Mouse (Mus musculus) MEL (cell line): ENCODE data around the gene Magel2. TPM values are rescaled to one million over a fixed set of nuclear protein-coding genes. Genes with fewer than 3 reads are reported as not detected.

Source experiments
- DNase-seq: peaks from one replicate; pipeline ENCODE4 v3.0.0; 2011; ENCODE audit warnings: low read depth, low spot score
- H3K27ac ChIP-seq: 2 replicates; pipeline ENCODE4 v1.5.1; 2012; ENCODE audit warnings: low read depth, mild to moderate bottlenecking, control low read depth, low read length, moderate library complexity; ENCODE audit not compliant: control insufficient read depth
- H3K27me3 ChIP-seq, 2 experiments: fragments of 150-350 bp in 1 of 2; sonication (generic) in 1 of 2; 2 replicates each; pipeline ENCODE4 v1.6.1; 2012; ENCODE audit warnings: low read length in 2 of 2, mild to moderate bottlenecking in 2 of 2, improper control_type of control experiment in 1 of 2, moderate library complexity in 1 of 2; ENCODE audit not compliant: insufficient read depth in 2 of 2, control insufficient read depth in 1 of 2
- H3K36me3 ChIP-seq, 2 experiments: 2 replicates each; pipeline ENCODE4 v1.6.1; 2012 to 2014; ENCODE audit warnings: low read length in 2 of 2, improper control_type of control experiment in 1 of 2, inconsistent platforms in 1 of 2, mild to moderate bottlenecking in 1 of 2; ENCODE audit not compliant: insufficient read depth in 2 of 2, control insufficient read depth in 1 of 2
- H3K4me1 ChIP-seq, 2 experiments: fragments of 150-350 bp in 1 of 2; sonication (generic) in 1 of 2; 2 replicates each; pipeline ENCODE4 v1.6.1; 2012; ENCODE audit warnings: low read length in 2 of 2, improper control_type of control experiment in 1 of 2, mild to moderate bottlenecking in 1 of 2; ENCODE audit not compliant: insufficient read depth in 2 of 2, control insufficient read depth in 1 of 2
- H3K4me3 ChIP-seq, 2 experiments: fragments of 150-350 bp in 1 of 2; sonication (generic) in 1 of 2; 2 replicates each; pipeline ENCODE4 v1.5.1; 2012; ENCODE audit warnings: low read depth in 2 of 2, low read length in 2 of 2, mild to moderate bottlenecking in 2 of 2, moderate library complexity in 2 of 2, control low read depth in 1 of 2, improper control_type of control experiment in 1 of 2; ENCODE audit not compliant: control insufficient read depth in 1 of 2, insufficient read depth in 1 of 2
- H3K79me2 ChIP-seq: 2 replicates; pipeline ENCODE4 v1.6.1; 2012; ENCODE audit warnings: mild to moderate bottlenecking, low read length, moderate library complexity; ENCODE audit not compliant: control insufficient read depth, poor library complexity, insufficient read depth
- H3K9ac ChIP-seq: 2 replicates; pipeline ENCODE4 v1.6.1; 2012; ENCODE audit warnings: low read depth, mild to moderate bottlenecking, control low read depth, low read length, moderate library complexity; ENCODE audit not compliant: control insufficient read depth, poor library complexity, severe bottlenecking
- H3K9me3 ChIP-seq: fragments of 150-350 bp; sonication (generic); replicated peaks from 2 replicates; pipeline ENCODE4 v1.6.1; 2012; ENCODE audit warnings: mild to moderate bottlenecking, low read length, improper control_type of control experiment, moderate library complexity; ENCODE audit not compliant: insufficient read depth
- BHLHE40 ChIP-seq: IDR thresholded peaks from 2 replicates; pipeline ENCODE4 v1.6.1; 2012; ENCODE audit warnings: low read depth, mild to moderate bottlenecking, inconsistent platforms, low read length, improper control_type of control experiment, borderline replicate concordance
- CHD2 ChIP-seq: IDR thresholded peaks from 2 replicates; pipeline ENCODE4 v1.6.1; 2011; ENCODE audit warnings: low read length, improper control_type of control experiment
- CTCF ChIP-seq, 3 experiments: IDR thresholded peaks in 2 of 3; conservative IDR thresholded peaks in 1 of 3; 2 replicates each; pipeline ENCODE4 v1.5.1; 2011 to 2012; ENCODE audit warnings: low read length in 3 of 3, low read depth in 2 of 3, mild to moderate bottlenecking in 2 of 3, improper control_type of control experiment in 1 of 3, inconsistent platforms in 1 of 3, mixed read lengths in 1 of 3, moderate library complexity in 1 of 3; ENCODE audit not compliant: control insufficient read depth in 1 of 3, insufficient read depth in 1 of 3, poor library complexity in 1 of 3, severe bottlenecking in 1 of 3
- EP300 ChIP-seq, 2 experiments: IDR thresholded peaks; 2 replicates each; pipeline ENCODE4 v1.6.1; 2011; ENCODE audit warnings: improper control_type of control experiment in 2 of 2, low read length in 2 of 2, low read depth in 1 of 2, mild to moderate bottlenecking in 1 of 2
- GATA1 ChIP-seq: IDR thresholded peaks from 2 replicates; pipeline ENCODE4 v1.6.1; 2011; ENCODE audit warnings: low read depth, low read length, improper control_type of control experiment
- JUND ChIP-seq: IDR thresholded peaks from 2 replicates; pipeline ENCODE4 v1.6.1; 2011; ENCODE audit warnings: low read depth, mild to moderate bottlenecking, improper control_type of control experiment, low read length
- MAX ChIP-seq: IDR thresholded peaks from 2 replicates; pipeline ENCODE4 v1.6.1; 2011; ENCODE audit warnings: low read length, improper control_type of control experiment
- POLR2AphosphoS2 ChIP-seq: IDR thresholded peaks from 2 replicates; pipeline ENCODE4 v1.6.1; 2011; ENCODE audit warnings: low read length, improper control_type of control experiment
- RAD21 ChIP-seq: IDR thresholded peaks from 2 replicates; pipeline ENCODE4 v1.6.1; 2011; ENCODE audit warnings: mild to moderate bottlenecking, low read depth, low read length, improper control_type of control experiment
- SMC3 ChIP-seq: IDR thresholded peaks from 2 replicates; pipeline ENCODE4 v1.6.1; 2011; ENCODE audit warnings: low read depth, low read length, improper control_type of control experiment
- UBTF ChIP-seq: IDR thresholded peaks from 2 replicates; pipeline ENCODE4 v1.6.1; 2012; ENCODE audit warnings: low read depth, mild to moderate bottlenecking, inconsistent platforms, low read length, improper control_type of control experiment, moderate library complexity, borderline replicate concordance; ENCODE audit not compliant: insufficient read depth
- ZC3H11A ChIP-seq: IDR thresholded peaks from 2 replicates; pipeline ENCODE4 v1.6.1; 2012; ENCODE audit warnings: low read depth, mild to moderate bottlenecking, inconsistent platforms, low read length, improper control_type of control experiment
- ZKSCAN1 ChIP-seq: IDR thresholded peaks from 2 replicates; pipeline ENCODE4 v1.6.1; 2012; ENCODE audit warnings: low read depth, mild to moderate bottlenecking, inconsistent platforms, low read length, improper control_type of control experiment, moderate library complexity
- ZNF384 ChIP-seq: IDR thresholded peaks from 2 replicates; pipeline ENCODE4 v1.6.1; 2012; ENCODE audit warnings: low read depth, mild to moderate bottlenecking, inconsistent platforms, low read length, improper control_type of control experiment
- polyA plus RNA-seq, 2 experiments: library from polyadenylated mRNA; stranded (reverse) in 1 of 2; unstranded in 1 of 2; fragments of >175 nt in 1 of 2; fragments of >200 nt in 1 of 2; gene quantifications; 2 replicates each; pipeline versions ENCODE4 v1.2.1 to v1.2.4; 2012; ENCODE audit warnings: low replicate concordance in 2 of 2, low read depth in 1 of 2; ENCODE audit not compliant: insufficient read length in 2 of 2, insufficient read depth in 1 of 2, missing spikeins in 1 of 2
- total RNA-seq: library from RNA; depleted of rRNA; stranded (reverse); fragments of 300-350 nt; gene quantifications from 2 replicates; pipeline ENCODE4 v1.2.3, GENCODE M21; 2012

Gene Magel2
- total and polyA plus RNA-seq, 3 experiments: not detected

DNA sequence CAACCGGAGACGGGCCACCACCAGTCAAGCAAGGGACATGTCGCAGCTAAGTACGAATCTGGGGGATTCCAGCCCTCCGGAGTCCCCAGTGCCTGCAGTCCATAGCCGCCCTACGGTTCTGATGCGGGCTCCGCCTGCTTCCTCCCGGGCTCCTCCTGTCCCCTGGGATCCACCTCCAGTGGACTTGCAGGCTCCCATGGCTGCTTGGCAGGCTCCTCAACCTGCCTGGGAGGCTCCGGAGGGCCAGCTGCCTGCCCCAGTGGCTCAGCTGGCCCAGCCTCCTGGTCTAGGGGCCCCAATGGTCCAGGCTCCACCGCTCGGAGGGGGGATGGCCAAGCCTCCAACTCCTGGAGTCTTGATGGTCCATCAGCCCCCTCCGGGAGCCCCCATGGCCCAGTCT, 503 bp downstream of the Magel2 start:
- no peak for TF ChIP-seq BHLHE40
- TF ChIP-seq ZKSCAN1: no peak
- no peak for TF ChIP-seq UBTF
- no peak for TF ChIP-seq CHD2
- Histone ChIP-seq H3K4me3 (no peak overlapping the region), H3K27me3 (no peaks in the 10 kb centered on the region), H3K4me1 (no peaks in the 10 kb centered on the region), H3K36me3 (no peaks in the 10 kb centered on the region), H3K9me3 (no peaks in the 10 kb centered on the region), H3K79me2 (no peaks in the 10 kb centered on the region), H3K27ac (no peak overlapping the region), H3K9ac (no peak overlapping the region)
- no peak for DNase-seq

- Histone ChIP-seq H3K9me3 (no peaks in the 10 kb centered on the region), H3K79me2 (no peaks in the 10 kb centered on the region), H3K27ac (no peak overlapping the region), H3K36me3 (no peaks in the 10 kb centered on the region), H3K4me1 (no peaks in the 10 kb centered on the region), H3K9ac (no peak overlapping the region), H3K27me3 (no peaks in the 10 kb centered on the region), H3K4me3 (no peak overlapping the region)
- TF ChIP-seq ZNF384 (no peak), CTCF (IDR thresholded peaks at IDR 0.05 in 2 of 3, conservative IDR thresholded peaks at IDR 0.05 in 1 of 3; ENCODE audit: control insufficient read depth in 1 of 3, insufficient read depth in 1 of 3, low read depth in 2 of 3, low read length in 3 of 3, poor library complexity in 1 of 3, severe bottlenecking in 1 of 3) (no peak), POLR2AphosphoS2 (no peak), GATA1 (no peak), ZC3H11A (no peak), JUND (no peak), RAD21 (no peak), EP300 (IDR thresholded peaks at IDR 0.05; ENCODE audit: low read depth in 1 of 2, low read length in 2 of 2) (no peak)
- no peak for DNase-seq
Observed at GRCm38 (mm10) chr7:62378529-62378928, 1.7 kb downstream of the Magel2 start.

- peak; percentile 84 for TF ChIP-seq RAD21
- TF ChIP-seq EP300 (IDR thresholded peaks at IDR 0.05; ENCODE audit: low read depth in 1 of 2, low read length in 2 of 2): no peak
- TF ChIP-seq CTCF (IDR thresholded peaks at IDR 0.05 in 2 of 3, conservative IDR thresholded peaks at IDR 0.05 in 1 of 3; ENCODE audit: control insufficient read depth in 1 of 3, insufficient read depth in 1 of 3, low read depth in 2 of 3, low read length in 3 of 3, poor library complexity in 1 of 3, severe bottlenecking in 1 of 3): peak; percentile 55 to 78 (median 65)
- peak; percentile 80 for TF ChIP-seq SMC3
- TF ChIP-seq MAX: no peak
- TF ChIP-seq ZC3H11A: peak; percentile 69
- Histone ChIP-seq H3K27ac (no peak overlapping the region), H3K36me3 (no peaks in the 10 kb centered on the region), H3K4me3 (peak overlapping the region in 1 of 2 experiments; percentile 48; a peak in 2 of 4 replicates), H3K79me2 (no peaks in the 10 kb centered on the region), H3K9ac (no peak overlapping the region), H3K4me1 (no peaks in the 10 kb centered on the region), H3K27me3 (no peaks in the 10 kb centered on the region), H3K9me3 (no peaks in the 10 kb centered on the region)
- DNase-seq: peak; percentile 68
Observed at GRCm38 (mm10) chr7:62382391-62382790, 5.6 kb downstream of the Magel2 start.
